17 mouse cellular contexts compared by ENCODE assay signal in the genomic region with DNA sequence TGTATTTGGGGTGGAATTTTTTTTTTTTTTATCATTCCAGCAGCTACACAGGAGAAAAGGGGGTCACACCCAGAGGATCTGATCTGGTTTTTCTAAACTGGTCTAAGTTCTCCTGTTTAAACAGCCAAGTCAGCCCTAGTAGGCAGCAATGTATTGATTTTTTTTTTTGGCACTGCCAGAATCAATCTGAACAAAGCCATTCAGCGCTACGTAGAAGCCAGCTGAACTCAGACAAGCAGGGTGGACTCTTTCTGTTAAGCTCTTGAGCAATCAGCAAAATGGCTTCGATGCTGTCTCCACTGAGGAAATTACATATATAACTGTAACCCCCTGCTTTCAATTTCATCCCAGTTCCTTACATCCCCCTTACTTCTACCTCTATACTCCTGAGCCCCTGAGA.
"Had no signal": no experiment of that assay in that cellular context is flagged by ENCODE, and none has a peak within 500 bp of the region (broad histone marks: within the 10 kb centered on the region; RNA-seq: fewer than 3 reads in every experiment).

No protein-coding gene starts in this region.

- DNase-seq: lung, adult 2 months; lung, postnatal 14 days; lung, postnatal 36 days; right cerebral cortex, postnatal 14 days; thymus, adult 2 months; thymus, postnatal 25 days; thymus, postnatal 4 days had no signal

- H3K4me1 ChIP-seq: megakaryocyte, embryonic 14.5 days had no signal

- H3K9me3 ChIP-seq: lung, embryonic 15.5 days; midbrain, embryonic 13.5 days; midbrain, embryonic 15.5 days; neural tube, embryonic 12.5 days; stomach, embryonic 15.5 days had no signal

- H3K27me3 ChIP-seq: lung, embryonic 15.5 days; megakaryocyte, embryonic 14.5 days; midbrain, embryonic 13.5 days; midbrain, embryonic 15.5 days; neural tube, embryonic 12.5 days had no signal

- H3K9ac ChIP-seq: lung, embryonic 15.5 days; midbrain, embryonic 13.5 days; midbrain, embryonic 15.5 days; neural tube, embryonic 12.5 days; stomach, embryonic 15.5 days had no signal

- ATAC-seq: lung, postnatal 0 days; midbrain, embryonic 13.5 days; midbrain, embryonic 15.5 days had no signal

- H3K4me2 ChIP-seq: lung, embryonic 15.5 days; midbrain, embryonic 11.5 days; midbrain, embryonic 13.5 days; midbrain, embryonic 15.5 days; neural tube, embryonic 12.5 days; stomach, embryonic 15.5 days had no signal

- H3K27ac ChIP-seq: lung, embryonic 15.5 days; macrophage; midbrain, embryonic 13.5 days; midbrain, embryonic 15.5 days; neural tube, embryonic 12.5 days; stomach, embryonic 15.5 days; stomach, postnatal 0 days had no signal

- H3K4me3 ChIP-seq: lung, embryonic 15.5 days; megakaryocyte, embryonic 14.5 days; midbrain, embryonic 13.5 days; midbrain, embryonic 15.5 days; neural tube, embryonic 12.5 days; stomach, embryonic 15.5 days had no signal

- H3K36me3 ChIP-seq: lung, embryonic 15.5 days; midbrain, embryonic 13.5 days; midbrain, embryonic 15.5 days; neural tube, embryonic 12.5 days; stomach, embryonic 15.5 days had no signal
